Mouse (Mus musculus) embryonic fibroblast, embryonic 13.5 days (primary cell): ENCODE results near the gene Icmt.

ENCODE experiments used
- CTCF ChIP-seq: IDR thresholded peaks from 2 replicates; pipeline ENCODE4 v1.5.1; 2011; ENCODE audit warnings: mild to moderate bottlenecking, control low read depth, low read length, moderate library complexity, borderline replicate concordance; ENCODE audit not compliant: insufficient read depth
- POLR2A ChIP-seq: IDR thresholded peaks from 2 replicates; pipeline ENCODE4 v1.6.1; 2011; ENCODE audit warnings: low read depth, mild to moderate bottlenecking, control low read depth, low read length, moderate library complexity

DNA sequence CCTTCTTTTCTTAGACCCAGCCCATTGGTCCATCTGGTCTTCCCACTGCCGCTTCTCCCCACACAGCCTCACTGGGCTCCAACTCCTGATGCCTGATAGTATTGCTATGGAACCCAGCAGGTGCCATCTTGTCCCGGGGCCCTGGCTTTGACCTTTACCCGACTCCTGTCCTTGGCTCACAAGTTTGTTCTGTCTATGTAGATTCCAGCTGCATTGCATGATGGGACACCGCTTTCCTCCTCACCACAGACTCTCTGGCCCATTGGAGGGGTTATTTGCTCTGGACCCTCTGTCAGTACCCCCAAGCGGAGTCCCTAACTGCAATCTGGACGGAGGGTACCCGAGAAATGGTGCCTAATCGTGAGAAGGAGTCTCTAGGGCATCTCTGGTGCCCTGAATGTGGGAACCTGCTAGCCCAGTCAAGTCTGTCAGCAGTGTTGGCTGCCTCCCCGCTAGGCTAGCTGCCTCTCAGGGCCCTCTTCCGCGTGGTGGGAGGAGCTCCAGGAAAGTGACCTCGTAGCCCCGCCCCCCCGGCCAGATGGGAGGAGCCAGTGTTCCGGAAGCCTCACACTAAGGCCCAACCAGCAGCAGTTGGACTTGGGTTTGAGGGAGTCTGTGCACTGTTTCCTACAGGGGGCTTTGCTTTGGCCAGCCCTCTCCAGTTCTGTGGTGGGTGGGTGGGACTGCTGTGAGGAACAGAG is 43.7 kb downstream of the Icmt start:
- TF ChIP-seq CTCF (no peak), POLR2A (no peak)
